Mouse (Mus musculus) lung, postnatal 4 days (tissue): ENCODE results near the gene Antxr1.

Experiments
- DNase-seq, 2 experiments: peaks; one replicate each; pipeline ENCODE4 v3.0.0; 2021

Gene Antxr1

DNA sequence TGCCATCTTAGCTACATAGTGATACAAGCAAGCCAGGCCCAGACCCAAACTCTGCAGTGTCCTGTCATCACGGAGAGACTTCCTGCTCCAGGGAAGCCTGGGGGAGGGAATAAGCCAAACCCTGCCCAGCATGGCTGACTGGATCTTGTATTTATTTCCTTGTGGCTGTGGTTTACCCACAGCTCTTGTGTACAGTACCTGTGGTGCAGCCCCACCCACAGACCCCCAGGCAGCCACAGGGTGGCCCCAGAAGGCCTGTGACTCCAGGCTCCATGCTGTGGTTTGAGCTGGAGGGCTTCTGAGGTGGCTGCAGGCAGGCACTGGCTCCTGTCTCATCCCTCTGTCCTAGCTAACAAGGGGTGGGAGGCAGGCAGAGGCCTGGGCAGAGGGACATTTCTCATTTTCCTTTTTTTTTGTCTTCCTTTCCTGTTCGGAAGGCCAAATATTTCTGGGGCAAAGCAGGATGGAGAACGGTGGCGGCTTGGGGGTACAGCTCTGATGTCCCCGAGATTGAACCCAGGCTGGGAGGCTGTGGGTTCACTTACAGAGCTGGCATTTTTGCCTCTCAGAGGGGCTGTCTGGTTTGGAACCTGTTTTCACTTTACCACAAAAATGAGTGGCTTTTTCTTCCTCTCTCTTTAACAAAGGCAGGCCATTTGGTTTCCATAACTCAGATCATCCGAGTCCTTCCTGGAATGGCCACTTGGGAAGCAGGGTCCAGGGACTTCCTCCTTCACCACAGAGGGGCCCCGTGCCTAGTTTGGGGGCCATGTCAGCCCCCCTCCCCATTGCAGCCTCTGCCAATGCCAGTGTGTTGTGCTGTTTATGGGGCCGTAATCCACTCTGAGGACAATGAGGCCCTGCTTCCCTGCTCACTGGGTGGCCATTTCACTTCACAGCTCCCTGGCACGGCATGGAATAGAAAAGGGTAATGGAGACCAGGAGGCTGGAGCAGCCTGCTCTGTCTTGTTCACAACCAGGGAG lies 91.2 kb downstream of the Antxr1 start:
- DNase-seq, result no peak

DNA sequence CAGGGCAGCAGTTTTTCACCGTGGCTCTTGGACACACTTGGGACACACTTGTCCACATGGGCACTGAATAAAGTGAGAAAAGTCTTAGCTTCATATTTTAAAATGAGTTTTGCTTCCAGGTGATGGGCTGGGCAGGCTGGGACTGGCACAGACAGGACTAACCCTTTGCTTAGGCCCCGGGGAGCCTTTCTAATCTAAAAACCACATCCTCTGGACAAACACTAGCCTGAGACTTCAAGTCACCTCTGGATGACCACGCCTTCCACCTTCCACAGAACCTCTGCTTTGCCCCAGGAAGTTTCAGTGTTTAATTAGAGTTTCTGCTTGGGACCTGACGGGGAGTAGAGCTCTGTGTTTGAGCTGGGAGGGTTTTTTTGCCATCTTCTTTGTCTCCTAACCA lies 98.4 kb downstream of the Antxr1 start:
- no peak for DNase-seq

DNA sequence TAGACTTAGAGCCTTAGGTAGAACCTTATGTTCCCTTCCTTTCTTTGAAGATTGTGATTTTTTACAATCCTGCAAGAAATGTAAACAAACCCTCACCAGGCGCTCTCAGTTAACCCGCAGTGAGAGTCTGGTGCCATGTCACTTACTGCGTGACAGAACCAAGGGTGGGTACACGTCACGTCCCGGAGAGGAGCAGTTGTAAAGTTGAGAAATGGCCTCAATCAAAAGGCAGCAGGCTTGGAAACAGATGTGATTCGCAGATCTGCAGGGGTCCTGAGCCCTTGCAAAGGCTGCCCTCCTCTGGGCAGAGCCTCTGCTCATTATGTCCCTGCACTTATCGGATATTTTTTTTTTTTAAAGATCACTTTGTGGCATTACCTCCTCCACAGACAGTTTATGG lies 99.6 kb downstream of the Antxr1 start:
- peak in 1 of 2 experiments; percentile 36 for DNase-seq

DNA sequence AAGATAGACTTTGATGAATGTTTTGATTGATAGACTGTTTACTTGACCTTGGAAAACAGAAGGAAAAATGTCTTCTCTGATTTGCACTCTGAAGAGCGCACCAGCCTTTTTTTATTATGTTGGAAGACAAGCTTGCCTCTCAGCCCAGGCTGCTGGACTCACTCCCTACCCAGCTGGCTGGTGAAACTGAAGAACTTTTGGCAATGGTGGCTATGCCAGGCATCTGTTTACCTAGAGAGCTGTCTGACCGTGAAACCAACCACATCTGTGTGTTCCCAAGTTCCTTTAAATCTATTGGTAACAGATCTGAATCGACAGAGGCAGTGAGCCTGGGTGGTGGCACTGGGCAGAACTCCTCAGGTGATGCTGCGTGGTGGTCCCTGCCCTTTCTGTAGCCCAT lies 102.5 kb downstream of the Antxr1 start:
- no peak for DNase-seq

DNA sequence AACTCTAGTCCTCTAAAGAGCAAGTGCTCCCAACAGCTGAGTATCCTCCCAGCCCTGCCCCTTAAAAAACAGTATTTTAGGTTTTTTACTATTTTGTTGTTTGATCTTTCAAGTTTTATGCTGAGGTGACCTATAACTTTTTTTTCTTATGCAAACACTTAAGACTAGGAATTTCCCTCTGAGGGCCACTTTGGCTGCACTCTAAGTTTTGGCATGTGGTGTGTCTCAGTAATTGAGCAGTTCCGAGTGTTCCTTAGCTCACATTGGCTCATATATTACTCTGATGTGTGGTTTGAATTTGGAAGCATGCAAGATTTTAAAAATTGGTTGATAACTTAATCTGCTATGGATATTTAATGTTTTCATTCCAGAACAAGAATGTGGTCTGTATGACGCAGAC lies 105.6 kb downstream of the Antxr1 start:
- DNase-seq, result no peak

DNA sequence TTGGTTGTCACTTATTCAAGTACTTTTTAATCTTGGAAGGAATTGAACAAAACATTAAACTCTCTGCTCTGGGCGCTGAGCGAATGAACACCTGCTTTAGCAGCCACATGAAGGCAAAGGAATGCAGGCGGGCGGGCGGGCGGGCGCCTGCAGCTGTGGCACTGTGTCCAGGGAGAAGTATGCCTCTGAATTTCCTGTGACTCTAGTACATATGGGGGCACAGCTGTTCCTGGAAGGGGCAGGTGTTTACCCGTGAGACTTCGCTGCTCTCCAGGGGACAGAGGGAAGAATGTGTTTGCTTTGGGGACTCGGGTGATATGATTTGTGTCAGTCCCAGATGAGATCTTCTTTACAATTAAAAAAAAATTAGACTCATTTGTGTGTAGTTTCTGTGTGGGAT lies 107.7 kb downstream of the Antxr1 start:
- DNase-seq, result no peak

DNA sequence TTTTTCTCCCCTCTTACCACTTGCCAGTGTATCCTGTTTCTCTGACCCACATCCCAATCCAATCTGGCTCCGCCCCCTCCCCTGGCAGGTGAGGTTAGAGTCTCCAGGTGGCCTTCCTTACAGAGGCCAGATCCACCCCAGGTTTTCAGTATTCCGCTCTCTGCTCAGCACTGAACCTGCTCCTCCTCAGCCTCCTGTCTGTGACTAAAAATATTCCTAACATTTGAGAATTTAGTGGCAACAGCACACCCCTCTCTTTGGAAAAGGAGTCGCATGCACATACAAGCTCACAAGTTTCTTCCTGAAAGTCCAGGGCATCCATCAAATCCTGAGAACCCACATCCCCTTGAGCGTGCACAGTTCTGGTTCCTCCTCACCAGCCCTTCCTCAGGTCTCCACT lies 109.3 kb downstream of the Antxr1 start:
- DNase-seq, result no peak

DNA sequence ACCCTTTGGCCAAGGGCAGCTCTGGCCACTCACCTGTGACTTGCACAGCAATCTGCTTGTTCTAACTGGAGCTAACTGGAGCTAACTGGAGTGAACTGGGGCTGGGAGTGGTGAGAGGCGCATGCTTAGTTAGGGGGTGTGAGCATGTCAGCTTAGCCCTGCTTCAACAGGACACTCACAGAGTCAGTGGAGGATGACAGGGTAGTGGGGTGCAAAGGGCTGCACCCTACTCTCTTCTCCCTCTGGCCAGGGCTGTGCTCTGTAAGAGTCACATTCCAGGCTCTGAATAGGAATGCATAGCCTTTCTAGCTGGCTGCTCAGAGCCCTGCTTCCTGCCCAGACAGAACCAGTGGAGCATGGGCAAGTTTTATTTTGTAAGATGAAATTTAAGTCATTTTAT lies 110.3 kb downstream of the Antxr1 start:
- no peak for DNase-seq

DNA sequence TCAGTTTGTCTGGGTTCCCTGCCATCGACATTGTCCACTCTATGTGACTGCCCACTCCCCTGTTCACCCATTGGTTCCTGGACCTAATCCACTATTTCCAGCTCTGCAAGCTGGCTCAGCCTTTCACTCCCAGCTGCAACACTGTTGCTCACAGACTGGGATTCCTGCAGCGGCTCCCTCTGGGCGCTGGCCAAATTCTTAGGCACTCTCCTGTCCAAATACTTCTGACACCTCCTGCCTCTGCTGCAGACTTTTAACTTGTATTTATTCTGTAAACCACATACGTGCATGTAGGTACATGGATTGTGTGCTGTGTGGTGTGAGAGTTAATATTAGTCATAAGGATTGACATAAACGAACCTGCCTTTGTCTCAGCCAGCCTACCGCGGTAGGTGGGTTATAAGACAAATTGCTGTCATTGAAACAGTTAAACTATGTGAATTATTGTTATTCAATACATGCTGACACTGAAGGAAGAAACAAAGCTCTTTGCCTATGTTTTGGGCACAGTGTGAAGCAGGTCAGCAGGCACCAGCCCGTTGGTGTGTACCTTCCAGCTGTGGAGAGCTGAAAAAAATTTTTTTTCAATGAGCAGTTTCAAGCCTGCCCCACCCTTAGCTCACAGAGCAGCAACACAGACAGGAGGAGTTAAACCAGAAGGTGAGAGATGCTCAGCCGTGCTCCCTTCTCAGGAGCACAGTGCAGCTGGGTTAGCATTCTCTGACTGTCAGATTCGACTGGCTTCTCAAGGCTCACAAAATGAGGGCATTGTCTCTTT lies 112.6 kb downstream of the Antxr1 start:
- DNase-seq, result peak; percentile 45 to 73

DNA sequence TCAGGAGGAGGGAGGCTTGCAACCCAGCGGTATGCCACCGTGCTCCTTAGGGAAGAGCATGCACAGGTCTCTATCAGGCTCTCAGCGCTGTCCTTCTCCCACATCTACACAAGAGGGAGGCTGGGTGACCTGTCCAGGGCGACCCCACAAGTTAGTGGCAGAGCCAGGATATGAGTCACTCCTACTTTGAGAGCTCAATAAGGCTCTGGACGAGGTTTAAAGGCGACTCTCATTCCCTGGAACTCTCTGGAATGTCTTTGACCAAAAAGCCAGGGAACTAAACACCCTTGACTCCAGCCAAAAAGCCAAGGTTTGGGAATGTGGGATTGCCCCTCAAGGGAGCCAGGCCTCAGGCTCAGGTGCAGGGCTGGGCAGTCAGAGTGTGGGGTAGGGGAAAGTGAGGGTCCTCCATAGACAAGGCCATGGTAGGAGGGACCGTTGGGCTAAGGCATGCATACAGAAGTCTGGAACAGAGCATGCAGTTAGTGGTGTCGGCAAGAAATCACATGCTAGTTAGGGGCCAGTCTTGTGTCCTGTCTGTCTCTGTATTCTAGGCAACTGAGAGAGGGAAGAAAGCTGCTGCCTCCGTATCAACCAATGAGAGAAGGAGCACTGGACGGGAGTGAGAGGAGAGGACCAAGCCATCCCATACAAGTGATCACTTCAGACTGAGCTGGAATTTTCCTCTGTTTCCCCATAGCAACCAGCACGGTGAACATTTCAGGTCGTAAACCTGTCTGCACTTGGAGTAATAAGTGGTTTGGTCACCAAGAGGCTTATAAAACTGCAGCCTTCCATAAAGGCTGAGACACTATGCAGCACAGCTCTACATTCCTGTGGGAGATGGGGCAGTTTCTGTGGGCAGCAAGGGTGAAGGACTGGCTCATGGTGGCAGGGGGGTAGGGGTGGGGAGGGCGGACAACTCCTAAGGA lies 116.3 kb downstream of the Antxr1 start:
- no peak for DNase-seq

DNA sequence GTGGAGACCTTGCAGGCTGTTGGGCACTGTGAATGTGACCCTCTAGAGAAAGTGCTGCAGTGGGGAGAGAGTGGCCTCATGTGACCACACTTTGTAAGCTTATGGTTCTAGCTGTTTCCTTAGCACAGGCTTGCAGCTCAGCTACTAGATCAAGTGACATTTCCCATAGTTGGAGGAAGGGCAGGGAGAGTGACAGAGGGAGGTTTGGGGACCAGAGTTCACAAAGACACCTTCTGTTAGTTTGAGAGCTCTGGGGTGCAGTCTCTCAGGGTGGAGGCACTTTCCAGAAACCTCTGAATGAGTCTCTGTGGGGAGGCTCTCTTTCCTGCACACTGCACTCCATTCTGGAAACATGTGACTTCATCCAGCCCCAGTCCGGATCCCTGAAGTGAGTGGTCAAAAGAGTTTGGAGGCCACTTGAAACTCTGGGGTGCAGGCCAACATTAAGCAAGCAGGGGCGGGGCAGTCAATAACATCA lies 119.5 kb downstream of the Antxr1 start:
- peak; percentile 38 to 52 for DNase-seq

DNA sequence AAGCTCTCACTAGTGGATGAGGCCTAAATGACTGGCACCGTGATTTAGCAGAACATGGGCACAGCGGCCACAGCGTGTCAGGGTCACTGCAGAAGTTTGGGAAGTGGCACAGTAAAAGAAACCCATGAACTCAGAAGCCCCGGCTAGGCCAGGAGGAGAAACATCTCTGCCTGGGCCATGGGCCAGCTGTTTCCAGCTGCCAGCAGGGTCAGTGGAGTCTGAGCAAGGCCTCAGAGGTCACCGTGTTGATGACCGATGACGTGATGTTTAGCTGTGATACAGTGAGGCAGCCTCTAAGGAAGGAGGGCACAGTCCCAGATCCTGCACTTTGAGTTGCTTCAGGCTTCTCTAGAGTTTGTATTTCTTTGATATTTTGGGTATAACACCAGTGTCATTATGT lies 122.4 kb downstream of the Antxr1 start:
- DNase-seq, result peak; percentile 27 to 56

DNA sequence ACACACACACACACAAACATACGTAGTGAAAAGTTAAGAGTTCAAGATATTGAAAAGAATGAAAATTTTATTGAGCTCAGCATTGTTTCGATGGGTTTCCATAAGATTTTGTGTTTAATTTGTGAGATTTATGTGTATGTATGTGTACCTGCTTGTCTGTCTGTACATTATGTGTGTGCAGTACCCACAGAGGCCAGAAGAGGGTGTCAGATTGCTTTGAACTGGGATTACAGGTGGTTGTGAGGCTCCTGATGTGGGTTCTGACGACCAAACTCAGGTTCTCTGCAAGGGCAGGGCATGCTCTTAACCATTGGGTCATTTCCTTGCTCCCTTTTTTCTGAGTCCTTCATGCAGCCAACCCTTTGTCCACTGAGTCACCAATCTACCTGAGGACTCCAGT lies 124.1 kb downstream of the Antxr1 start:
- DNase-seq, result no peak

DNA sequence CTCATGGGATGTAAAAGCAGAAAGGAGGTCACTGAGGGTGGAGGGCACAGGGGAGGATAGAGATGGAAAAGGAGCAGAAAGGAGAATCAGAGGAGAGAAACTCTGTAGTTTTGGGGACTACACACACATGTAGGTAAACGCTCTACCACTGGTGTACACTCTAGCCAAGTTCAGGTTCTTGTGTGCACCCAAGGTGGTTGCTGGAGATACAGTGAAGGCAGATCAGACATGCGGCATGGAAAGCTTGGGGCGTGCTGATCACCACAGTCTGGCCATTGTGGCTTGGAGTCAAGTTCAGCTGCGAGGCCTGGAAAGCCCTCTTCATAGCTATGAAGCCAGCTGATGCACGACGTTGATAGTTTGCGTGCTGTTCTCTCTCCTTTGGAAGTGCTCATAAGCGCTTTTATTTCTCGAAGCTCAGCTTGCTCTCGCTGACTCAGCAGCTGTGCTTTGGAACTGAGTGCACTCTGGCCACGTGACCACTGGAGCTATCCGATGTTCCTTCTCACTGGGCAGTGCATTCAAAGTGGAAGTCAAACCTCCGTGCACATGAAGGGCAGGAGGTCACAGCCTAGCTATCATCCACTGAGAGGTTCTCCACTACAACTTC lies 128.1 kb downstream of the Antxr1 start:
- DNase-seq, result peak; percentile 61 to 79

DNA sequence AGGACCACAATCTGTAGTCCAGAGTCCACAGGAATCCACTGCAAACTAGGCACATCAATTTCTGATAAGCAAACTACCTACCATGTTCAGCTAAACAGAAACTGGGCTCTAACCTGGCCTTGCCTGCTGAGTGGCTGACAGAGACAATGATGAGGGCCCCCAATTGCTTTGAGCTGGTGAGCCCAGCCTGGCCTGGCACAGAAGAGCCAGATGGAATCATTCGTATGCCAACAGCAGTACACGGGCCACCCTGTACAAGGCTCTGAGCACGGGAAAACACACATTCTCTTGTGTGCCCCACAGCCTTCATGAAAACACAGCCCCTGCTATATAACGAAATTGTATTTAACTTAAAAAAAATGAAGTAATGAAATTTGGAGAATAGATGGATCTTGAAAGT lies 128.8 kb downstream of the Antxr1 start:
- DNase-seq, result no peak

DNA sequence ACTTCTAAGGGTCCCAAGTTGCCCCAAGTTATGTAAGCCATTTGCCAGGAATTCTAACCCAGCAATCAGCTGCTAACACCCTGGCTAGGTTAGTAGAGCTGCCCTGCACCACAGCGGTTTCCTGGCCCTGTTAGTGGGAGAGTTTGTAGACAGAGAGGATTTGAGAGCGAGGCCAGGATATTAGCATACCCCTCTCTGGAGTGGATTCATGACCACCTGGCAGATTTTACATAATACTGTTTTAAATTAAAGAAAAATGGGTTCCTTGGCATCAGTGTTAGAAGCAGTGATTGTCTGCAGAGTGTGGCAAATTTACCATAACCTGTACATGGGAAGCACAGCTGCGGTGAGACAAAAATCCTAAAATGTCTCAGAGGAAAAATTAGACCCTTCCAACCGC lies 132.2 kb downstream of the Antxr1 start:
- no peak for DNase-seq

DNA sequence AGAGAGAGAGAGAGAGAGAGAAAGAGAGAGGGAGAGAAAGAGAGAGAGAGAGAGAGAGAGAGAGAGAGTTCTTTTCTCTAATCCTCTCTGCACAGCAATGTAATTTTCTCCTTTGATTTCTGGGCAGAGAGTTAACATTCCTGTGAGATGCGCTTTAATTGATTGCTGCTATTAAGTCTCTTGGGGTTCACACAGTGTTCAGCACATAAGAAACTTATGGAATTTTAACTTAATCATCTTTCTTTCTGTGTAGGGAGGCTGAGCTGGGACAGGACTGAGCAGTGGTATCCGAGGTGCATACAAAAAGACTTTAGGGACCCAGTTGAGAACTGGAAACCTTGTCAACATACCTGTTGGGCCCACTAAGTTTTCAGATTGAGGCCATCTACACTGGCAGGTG lies 132.6 kb downstream of the Antxr1 start:
- no peak for DNase-seq

DNA sequence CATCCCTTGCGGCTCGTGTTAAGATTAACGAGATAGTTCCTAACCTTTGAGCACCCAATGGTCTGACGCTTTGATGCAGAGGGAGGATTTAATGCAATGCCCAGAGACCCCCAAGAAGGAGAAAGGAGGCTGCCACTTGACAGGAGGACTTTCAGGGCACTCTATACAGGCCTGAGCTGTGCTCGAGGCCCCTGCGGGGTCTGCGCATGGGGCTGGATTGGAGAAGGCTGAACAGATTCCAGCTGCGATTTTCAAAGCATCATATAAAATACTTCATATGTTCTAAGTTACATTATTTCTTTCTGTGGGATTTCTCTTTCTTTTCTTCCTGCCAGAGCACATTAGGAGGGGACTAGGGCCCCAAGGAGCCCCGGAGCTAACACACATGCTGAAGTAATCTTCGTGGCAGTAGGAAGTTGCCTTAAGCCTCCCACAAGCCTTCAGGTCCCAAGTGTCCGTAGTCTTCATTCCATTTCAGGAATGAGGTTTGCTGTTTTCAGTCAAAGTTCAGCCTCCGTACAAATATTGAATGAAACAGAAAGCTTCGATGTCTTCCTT lies 133.5 kb downstream of the Antxr1 start:
- no peak for DNase-seq

DNA sequence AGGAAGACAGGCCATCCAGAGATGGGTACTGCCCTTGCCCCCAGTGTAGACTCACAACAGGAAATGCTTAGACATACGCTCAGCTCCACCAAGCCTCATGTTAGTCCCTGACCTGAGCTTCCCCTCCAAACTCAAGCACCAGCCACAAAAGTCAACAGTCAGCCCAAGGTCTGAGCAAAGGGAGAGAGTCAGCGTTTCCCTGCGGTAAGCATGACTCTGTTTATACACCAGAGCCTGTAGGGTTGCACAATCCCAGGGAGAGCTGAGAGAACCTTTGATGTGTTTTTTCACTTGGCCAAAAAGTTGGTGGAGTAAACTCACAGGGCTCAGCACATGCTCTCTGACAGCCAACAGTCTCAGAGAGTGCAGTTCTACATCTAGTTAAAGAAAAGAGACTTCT lies 145.9 kb downstream of the Antxr1 start:
- peak; percentile 48 to 65 for DNase-seq

DNA sequence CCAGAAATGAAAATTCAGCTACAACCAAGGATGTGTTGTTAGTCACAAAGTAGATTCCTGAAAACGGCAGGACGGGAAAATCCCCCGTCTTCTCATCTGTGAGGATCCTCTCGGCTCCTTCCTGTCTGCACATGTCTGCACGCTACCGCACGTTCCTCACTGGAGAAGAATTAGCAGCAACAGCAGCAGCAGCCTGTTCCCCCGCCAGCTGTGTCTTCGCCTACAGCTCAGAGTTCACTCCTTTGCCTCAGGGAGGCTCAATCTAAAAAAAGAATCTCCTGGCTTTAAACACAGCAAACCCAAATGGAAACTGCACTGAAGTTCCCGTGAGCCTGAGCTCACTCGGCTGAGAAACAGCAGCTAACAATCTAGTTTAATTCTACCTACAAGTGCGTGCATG lies 148.6 kb downstream of the Antxr1 start:
- peak; percentile 31 to 71 for DNase-seq

DNA sequence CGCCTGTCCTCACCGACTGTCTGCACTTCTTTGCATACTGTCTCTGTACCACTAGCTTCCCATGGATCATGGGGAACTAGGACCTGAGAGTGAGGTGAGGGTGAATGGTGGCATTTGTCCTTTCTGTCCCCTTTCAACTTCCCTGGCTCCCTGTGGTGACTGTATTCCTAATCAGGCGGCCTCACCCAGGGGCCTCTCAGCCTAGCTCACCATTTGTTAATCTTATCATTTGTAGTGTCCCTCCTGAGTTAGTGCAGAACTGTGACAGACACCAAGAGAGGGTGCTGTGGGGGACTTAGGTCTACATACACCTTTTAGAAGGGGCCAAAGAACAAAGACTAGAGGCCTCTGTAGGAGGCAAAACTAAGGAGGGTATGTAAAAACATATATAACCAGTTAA lies 151.2 kb downstream of the Antxr1 start:
- DNase-seq, result peak in 1 of 2 experiments; percentile 15

DNA sequence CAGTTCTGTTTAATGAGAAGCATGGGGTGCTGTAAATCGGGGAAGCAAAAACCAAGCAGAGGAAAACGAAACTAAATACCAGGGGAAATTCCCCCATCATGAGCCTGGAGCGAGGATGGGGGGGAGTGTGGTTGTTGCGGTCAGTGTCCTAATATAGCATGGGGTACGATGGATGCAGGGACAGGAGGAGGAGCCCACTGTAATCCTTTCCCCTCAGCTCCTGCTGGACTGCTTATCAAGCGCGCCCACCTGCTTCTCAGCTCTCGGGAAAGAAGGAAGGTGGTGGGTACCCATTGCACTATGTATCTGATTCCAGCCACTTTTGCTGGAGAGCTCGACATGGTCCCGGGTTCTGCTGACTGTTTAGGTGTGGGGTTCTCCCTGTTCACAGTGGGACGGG lies 151.6 kb downstream of the Antxr1 start:
- DNase-seq, result no peak
